Mouse (Mus musculus) left cerebral cortex, postnatal 36 days (tissue): ENCODE data around the gene Cox16. TPM values are rescaled to one million over a fixed set of nuclear protein-coding genes. Genes with fewer than 3 reads are reported as not detected.
"Not testable (repeated sequence)": the region's sequence is repeated elsewhere in the genome, so short reads cannot be mapped to it uniquely, and the experiment has no call there.

Experiments
- DNase-seq, 2 experiments: peaks; one replicate each; pipeline ENCODE4 v3.0.0; 2021 to 2022; ENCODE audit warnings: low spot score in 2 of 2, mixed read lengths in 1 of 2
- intact Hi-C: fragments of 180-260 bp; cut with DNase I; formaldehyde crosslinking; loops from one replicate; pipeline ENCODE4 v1.15.1; 2025
- total RNA-seq, 2 experiments: library from RNA; stranded (reverse); gene quantifications; 2 replicates each; pipeline ENCODE4 v1.2.3; 2021

The Cox16 gene
- 10 to 100 TPM; 34.0 to 45.4 TPM for total RNA-seq

DNA sequence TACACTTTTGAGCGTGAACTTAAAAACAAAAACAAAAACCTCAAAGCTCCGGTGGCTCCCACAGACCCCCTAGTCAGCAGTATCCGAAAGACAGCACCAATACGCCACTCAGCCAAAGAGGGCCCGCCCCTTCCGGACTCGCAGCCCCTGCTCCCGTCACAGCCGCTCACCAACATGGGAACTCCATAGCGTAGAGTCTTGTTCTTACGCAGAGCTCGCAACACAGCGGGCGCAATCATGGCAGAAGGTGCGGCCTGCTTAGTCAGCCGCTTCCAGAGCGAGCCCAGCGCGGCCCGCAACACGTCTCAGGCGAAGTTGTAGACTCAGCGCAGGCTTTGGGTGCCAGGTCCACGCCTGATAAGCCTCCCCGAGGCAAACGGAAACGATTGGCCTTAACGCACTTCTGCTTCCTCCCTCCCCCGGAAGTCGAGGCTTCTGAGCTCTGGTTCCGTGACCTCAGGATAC, at the start of gene Cox16:
Gene Cox16 (minus strand): TSS at position 401 of the 465 bp plus-strand sequence.
- intact Hi-C loops = no loop called here

DNA sequence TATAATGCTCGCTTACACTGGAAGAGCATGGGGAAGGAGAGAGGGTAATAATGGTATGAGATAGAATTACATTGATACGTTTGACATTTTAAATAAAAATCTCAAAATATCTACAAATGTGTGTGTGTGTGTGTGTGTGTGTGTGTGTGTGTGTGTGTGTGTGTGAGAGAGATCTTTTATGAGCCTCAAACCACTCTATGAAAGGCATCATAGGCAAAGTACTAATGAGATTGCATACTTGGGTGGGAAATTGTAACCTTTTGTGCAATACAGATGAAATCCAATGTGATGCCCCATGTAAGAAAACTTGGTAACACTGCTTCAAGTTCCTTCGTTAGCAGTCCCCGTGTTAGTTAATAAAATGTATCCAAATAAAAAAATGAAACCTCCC, 48.1 kb upstream of the Cox16 start:
- intact Hi-C loops = loop anchor here (2.0 kb wide), 1 partner anchor 62 kb away; the partner anchor contains the start of gene Med6
- no peak for DNase-seq

More for the DNA sequence above, at the start of gene Cox16:
- DNase-seq = peak; percentile 91 to 93

DNA sequence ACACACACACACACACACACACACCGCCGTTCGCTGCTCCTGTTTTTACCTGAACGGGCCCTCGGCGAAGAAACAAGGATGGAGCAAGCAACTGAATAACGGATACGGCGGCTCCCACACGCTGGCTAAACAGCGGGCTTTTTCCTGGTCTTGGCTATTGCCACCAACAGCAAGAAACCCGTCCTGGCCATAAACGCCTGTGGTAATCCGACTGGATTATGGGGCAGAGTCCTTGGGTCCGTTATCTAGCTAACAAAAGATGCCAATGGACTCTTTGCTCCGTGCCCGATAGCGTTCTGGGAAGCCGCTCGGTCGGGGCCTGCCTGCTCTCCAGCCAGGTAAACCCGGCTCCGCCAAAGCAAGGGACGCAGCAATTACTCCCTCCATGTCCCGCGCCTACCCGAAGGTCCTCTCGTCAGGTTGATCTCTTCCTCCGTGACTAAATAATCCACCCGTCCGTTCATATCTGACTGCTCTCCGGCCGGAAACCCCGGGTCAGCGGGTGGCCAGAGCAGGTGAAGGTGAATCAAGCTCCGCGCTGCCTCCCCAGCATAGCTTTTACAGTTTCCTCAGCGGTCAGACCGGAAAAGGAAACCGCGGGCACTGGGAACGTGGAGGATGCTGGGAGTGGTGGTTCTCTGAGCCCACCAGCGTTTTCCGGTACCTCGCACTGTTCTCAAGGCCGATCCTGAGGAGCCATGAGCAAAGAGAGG, 47.5 kb upstream of the Cox16 start, which contains the start of the genes Gm20498 and Synj2bp:
Gene Gm20498 (minus strand): TSS at position 590 of the 713 bp plus-strand sequence.
Gene Synj2bp (minus strand): TSS at position 596 of the 713 bp plus-strand sequence.
- peak; percentile 90 for DNase-seq
- intact Hi-C loops = loop anchor here (2.0 kb wide), 1 partner anchor 62 kb away; the partner anchor contains the start of gene Med6

DNA sequence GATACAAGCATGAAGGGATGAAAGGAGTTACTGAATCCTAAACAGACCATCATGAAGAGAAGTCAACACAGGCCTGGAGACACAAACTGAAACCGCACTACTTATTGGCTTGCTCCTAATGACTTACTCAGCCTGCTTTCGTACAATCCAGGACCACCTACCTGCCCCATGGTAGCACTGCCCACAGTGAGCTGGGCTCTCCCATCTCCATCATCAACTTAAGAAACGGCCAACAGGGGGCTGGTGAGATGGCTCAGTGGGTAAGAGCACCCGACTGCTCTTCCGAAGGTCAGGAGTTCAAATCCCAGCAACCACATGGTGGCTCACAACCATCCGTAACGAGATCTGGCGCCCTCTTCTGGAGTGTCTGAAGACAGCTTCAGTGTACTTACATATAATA, 45.7 kb upstream of the Cox16 start:
- intact Hi-C loops, DNase-seq: not testable (repeated sequence)

DNA sequence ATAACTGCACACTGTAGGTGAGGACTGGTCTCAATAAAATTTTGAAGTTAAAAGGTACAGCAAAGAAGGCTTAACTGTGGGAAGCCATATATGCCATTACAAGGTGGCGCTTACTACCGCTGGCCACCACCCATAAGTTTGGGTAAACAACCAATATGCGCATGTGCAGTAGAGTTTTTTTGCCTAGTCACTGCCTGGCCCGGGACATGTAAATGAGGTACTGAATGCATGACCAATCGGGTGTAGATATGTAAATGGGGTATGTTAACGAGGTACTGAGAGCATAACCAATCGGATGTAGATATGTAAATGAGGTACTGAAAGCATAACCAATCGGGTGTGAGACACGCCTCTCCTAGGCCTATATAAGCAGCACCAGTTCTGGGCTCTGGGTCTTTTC, 12.0 kb upstream of the Cox16 start:
- intact Hi-C loops, DNase-seq: not testable (repeated sequence)

DNA sequence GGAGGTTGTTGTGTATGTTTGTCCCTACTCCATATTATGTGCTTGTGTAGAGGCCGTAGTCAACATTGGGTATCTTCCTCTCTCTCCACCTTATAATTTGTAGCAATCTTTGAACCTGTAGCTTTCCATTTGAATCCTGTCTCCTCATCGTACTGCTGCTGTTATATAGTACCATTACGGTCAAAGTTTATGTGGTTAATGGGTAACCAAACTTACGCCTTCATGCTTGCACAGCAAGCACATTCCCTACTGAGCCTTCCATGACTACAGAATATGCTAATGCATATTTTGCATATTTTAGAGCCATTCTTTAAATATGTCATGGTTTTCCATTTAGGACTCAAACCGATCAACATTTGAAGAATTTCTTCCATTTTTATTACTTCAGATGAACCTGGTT, 5.6 kb upstream of the Cox16 start:
- intact Hi-C loops = no loop called here
- no peak for DNase-seq

DNA sequence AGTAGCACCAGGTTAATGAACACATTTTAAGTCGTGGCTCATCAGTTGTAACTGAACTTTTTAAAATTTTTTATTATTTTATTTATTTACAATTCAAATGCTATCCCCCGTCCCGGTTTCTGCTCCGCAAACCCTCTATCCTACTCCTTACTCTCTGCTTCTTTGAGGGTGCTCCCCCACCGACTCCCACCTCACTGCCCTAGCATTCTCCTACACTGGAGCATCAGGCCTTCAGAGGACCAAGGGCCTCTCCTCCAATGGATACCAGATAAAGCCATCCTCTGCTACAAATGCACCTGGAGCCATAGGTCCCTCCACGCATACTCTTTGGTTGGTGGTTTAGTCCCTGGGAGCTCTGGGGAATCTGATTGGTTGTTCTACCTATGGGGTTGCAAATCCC, 384 bp upstream of the Cox16 start:
- intact Hi-C loops = no loop called here
- no peak for DNase-seq

DNA sequence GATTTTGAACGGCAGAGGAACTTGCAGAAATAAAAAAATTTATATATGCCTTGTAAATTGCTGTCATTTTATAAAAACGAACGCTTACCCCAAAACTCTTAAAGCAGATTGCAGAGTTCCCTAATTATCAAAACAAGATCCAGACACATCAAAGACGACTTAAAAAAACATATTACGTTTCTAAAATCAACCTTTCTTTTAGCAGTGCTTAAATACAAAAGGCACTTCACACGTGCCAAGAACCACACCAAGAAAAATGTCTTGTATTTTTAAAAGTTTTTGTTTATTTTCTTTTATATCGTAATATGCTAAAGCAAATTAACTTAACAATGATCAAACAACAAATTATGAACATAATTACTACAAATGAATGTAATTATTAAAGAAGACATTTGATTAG, 715 bp downstream of the Cox16 start:
- intact Hi-C loops = no loop called here
- no peak for DNase-seq

DNA sequence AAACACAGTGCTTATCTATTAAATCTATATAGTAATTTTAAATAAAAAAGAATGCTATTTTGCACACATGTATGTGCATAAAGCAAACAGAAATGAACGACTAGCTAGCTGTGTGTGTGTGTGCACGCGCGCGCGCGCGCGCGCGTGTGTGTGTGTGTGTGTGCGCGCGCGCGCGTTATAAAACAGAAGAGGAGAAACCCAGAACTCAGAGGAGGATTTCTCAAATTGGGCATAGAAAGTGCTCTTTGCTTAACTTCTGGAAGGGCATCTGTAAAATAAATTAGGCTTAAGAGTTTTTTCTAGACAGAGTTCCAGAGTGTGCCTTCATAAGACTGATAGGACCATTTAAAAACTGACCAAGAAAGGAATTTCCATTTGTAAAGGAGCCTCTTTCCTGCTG, 1.3 kb downstream of the Cox16 start:
- no peak for DNase-seq

DNA sequence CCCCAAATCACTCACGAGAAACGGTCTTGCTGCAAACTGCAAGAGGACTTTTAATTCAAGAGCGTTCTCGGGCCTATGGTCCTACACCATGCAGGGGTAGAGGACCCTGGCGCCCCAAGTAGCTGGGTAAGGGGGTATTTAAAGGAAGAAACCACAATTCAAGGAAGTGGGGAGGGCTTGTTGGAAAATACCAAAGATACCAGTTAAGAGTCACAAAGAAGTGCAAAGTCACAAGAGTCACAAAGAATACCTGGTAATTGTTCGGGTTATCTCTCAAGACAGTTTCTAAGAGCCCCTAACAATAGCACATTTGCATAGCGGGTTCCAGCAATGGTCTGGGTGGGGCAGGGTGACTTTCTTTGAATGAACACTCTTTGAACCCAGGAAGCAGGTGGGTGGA, 25.9 kb downstream of the Cox16 start:
- DNase-seq, intact Hi-C loops: not testable (repeated sequence)

More for the DNA sequence above, 1.3 kb downstream of the Cox16 start:
- intact Hi-C loops = no loop called here

DNA sequence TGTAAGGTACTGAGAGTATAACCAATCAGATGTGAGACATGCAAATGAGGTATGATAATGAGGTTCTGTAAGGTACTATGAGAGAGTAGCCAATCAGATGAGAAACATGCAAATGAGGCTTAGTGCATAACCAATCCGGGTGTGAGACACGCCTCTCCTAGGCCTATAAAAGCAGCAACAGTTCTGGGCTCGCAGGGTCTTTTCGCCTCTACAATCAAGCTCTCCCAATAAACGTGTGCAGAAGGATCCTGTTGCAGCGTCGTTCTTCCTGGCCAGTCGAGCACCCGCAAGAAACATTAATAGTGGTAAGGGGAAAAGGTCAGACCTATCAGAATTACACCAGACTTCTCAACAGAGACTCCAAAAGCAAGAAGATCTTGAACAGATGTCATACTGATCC, 45.9 kb downstream of the Cox16 start:
- DNase-seq, intact Hi-C loops: not testable (repeated sequence)

DNA sequence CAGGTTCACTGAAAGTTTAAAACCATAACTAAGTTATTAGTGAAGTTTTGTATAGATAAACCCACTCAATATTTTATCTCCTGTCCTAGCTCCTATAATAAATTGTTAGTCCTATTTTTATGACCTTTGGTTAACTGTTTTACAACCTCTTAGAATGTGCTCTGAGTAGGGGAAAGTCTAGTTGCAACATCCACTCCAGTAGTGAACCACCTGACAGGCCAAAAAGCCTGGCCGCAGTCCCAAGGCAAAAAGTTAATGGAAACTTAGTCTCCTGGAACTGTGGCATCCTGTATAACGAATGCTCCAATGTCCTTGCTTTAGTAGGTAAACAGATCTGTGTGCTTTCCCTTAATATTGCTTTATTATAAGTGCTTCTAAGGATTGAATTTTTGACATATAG, 50.1 kb downstream of the Cox16 start:
- intact Hi-C loops, DNase-seq: not testable (repeated sequence)

DNA sequence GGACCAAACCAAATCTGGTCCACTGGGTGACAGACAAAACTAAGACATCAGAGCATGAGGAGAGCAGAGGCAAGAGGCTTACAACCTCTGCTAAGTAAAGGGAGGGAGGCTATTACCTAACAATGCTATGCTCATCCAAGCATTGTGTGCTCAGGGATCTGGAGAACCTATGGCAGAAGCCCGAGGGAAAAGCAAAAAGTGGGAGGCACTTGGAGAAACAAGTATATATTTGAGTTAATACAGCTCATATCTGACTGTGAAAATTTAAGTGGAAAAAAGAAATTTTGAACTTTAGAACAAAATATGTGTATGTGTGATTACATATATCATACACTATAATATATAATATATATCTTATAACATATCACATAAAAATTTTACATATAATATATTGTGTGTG, 63.1 kb downstream of the Cox16 start, which contains the start of gene Adam4:
Gene Adam4 (minus strand): TSS at position 101 of the 400 bp plus-strand sequence.
- no peak for DNase-seq
- intact Hi-C loops = no loop called here

DNA sequence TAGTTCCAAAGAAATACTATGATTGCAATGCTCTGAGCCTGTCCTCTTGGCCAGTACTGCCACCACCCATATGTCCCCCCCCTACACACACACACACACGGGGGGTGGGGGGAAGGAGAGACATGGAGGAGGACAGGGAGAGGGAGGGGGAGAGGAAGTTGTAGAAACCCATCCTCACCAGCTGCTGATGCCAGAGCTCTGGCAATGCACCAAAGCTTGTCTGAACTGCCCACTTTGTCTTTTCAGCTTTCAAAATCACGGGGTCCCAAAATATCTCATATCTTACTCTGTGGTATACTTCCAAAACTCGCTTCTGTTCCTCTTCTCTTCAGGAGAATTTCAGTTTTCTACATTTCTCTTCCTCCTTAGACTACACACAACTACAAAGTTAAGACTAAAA, 71.7 kb downstream of the Cox16 start:
- intact Hi-C loops = no loop called here
- no peak for DNase-seq

DNA sequence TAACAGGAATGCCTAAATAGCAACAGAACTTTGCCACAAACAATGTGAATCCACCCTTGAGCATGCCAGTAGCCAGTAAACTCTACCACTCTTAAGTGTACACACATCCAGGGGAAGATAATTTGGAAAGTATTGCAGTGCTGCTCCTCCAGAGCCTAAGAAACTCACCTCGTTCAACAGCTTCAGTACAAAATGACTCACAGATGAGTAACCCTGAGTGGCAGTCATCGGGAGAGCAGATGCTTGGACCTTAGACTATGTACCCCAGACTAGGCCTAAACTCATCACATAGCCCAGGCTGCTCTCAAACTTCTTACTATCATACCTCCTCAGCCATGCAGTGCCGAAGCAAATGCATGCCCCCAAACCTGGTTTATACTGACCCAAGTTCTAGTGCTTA, 76.0 kb downstream of the Cox16 start:
- DNase-seq = no peak
- intact Hi-C loops = no loop called here

DNA sequence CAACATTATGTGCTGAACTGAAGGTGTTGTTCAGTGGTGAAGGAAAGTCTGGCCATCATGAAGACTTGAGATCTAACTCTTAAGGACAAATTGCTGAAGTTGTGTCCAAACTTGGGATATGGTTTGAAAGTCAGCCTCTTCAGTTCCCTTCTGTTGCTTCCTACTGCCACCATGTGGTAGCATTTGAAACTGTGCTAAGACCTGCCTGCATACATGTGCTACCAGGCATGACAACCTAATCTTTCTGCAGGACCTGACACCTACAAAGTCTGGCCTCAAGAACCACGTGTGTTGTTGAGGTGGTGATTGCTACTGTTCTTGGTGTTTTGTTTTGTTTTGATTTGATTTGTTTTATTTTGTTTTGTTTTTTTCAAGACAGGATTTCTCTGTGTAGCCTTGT, 82.7 kb downstream of the Cox16 start:
- peak; percentile 43 to 55 for DNase-seq
- intact Hi-C loops = loop anchor here (1.0 kb wide), 2 partner anchors 203 to 420 kb away; no protein-coding TSS in a partner anchor

DNA sequence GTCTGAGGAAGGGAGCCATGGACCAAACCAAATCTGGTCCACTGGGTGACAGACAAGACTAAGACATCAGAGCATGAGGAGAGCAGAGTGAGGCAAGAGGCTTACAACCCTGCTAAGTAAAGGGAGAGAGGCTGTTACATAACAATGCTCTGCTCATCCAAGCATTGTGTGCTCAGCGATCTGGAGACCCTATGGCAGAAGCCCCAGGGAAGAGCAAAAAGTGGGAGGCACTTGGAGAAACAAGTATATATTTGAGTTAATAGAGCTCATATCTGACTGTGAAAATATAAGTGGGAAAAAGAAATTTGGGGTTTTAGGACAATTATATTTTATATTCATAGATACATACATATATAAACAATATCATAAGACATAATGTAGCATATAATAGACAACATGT, 105.6 kb downstream of the Cox16 start, which contains the start of gene Gm4787:
Gene Gm4787 (minus strand): TSS at position 101 of the 400 bp plus-strand sequence.
- DNase-seq, intact Hi-C loops: not testable (repeated sequence)

DNA sequence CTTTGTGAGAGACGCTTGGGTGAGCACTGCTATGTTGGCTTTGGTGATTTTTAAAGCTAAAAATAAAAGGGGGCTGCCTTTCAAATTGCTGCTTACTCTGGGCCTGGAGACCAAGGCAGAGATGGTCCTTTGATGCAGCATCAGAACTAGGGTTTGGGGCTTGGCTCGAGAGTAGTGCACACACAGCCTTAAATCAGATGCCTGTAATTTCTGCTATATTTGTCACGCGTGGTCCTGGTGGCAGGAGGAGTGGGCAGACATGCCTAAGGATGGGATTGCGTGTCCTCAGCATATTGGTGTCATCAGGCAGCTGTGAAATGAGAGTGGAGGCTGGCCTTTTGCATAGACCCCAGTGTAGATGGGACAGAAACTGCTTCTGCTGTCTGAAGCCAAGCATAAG, 151.1 kb downstream of the Cox16 start:
- DNase-seq = no peak
- intact Hi-C loops = loop anchor here (5.0 kb wide), 3 partner anchors 42 to 137 kb away; no protein-coding TSS in a partner anchor

DNA sequence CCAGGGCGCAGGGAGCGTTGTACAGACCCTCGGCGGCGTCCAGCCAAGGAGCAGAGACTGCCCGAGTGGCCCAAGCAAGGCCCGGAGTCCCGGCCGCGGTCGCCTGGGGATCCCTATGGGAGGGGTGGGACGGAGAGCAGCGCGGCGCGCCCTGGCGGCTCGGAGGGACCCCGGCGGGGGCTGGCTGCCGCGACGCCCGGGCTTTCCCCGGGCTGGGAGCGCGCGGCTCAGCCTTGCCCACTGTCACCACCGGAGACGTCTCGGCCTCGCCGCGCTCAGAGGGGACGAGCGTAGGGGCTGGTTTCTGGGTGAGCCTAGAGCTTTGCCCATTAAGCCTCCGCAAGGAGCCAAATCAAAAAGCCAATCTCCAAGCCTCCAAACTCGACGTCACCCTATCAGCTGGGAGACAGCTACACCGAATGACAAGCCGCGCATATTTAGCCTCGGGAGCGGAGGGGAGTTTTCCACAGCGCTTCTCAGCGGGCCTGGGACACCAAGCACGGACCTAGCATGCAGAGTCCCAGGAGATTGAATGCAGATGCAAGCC, 152.0 kb downstream of the Cox16 start, which contains the start of gene Slc8a3:
Gene Slc8a3 (minus strand): TSS at position 306 of the 547 bp plus-strand sequence.
- DNase-seq = peak in 1 of 2 experiments; percentile 69
- intact Hi-C loops = loop anchor here (5.0 kb wide), 3 partner anchors 41 to 136 kb away; no protein-coding TSS in a partner anchor
